Mouse (Mus musculus) spleen, adult 2 months (tissue): ENCODE results near the gene Hacl1.

Experiments
- CTCF ChIP-seq: fragments of 200-500 bp; IDR thresholded peaks from 2 replicates; pipeline ENCODE4 v1.5.1; 2011; ENCODE audit warnings: mild to moderate bottlenecking, inconsistent platforms; ENCODE audit not compliant: insufficient read depth, insufficient read length, insufficient replicate concordance; ENCODE audit errors: extremely low read depth
- POLR2A ChIP-seq: fragments of 200-500 bp; IDR thresholded peaks from 2 replicates; pipeline ENCODE4 v1.6.1; 2011; ENCODE audit warnings: low read depth, low read length, inconsistent platforms

DNA sequence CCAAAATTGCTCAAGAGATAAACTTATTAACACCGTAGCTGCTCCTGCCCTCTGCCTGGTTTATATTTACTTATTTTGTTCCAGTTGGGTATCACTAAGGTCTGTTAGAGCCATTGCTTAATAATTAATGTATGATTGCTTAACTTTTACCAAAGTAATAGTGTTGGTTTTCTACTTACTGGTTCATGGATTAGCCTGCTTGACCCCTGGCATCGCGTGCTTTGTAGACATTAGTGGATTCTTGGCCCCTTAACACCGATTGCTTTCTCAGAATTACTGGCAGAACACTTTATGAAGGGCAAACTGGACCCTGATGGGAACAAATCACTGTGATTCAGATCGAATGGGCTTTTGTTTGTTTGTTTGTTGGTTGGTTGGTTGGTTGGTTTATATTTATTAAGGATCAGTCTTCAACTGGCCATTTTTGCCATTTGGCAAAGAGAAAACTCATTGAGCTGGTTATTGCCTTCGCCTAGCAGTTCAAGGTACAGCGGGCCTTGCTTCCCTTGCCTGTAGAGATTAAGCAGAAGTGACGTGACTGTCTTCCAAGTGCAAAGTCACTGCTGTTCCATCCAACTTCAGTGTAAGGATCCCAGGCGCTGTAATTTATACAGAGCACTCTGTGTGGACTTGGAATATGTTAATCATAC lies 545 bp upstream of the Hacl1 start:
- TF ChIP-seq CTCF (no peak), POLR2A (no peak)
